Mouse (Mus musculus) intestine, embryonic 14.5 days (tissue): Measurements from ENCODE around the gene Dna2. TPM values are rescaled to one million over a fixed set of nuclear protein-coding genes. Genes with fewer than 3 reads are reported as not detected.

Source experiments
- ATAC-seq: fragments of 200-750 bp; cut with Nextera tagmentation; replicated peaks from 2 replicates; pipeline ENCODE4 v1.8.0; 2017; ENCODE audit warnings: low read depth, moderate number of reproducible peaks, moderate TSS enrichment, moderate library complexity; ENCODE audit not compliant: low FRiP score, low TSS enrichment
- DNase-seq: peaks from one replicate; pipeline ENCODE4 v3.0.0-alpha.2; 2018; ENCODE audit warnings: low spot score
- H3K27ac ChIP-seq: fragments of 300-500 bp; sonication (generic); 2 replicates; pipeline ENCODE4 v1.5.1; 2014; ENCODE audit warnings: low read depth, mild to moderate bottlenecking, control low read depth
- H3K27me3 ChIP-seq: fragments of 300-500 bp; sonication (generic); replicated peaks from 2 replicates; pipeline ENCODE4 v1.6.1; 2014; ENCODE audit warnings: low read length, control low read depth; ENCODE audit not compliant: control insufficient read depth, insufficient read depth
- H3K36me3 ChIP-seq: fragments of 300-500 bp; sonication (generic); 2 replicates; pipeline ENCODE4 v1.6.1; 2014; ENCODE audit warnings: low read length, control low read depth; ENCODE audit not compliant: control insufficient read depth, insufficient read depth
- H3K4me1 ChIP-seq: fragments of 300-500 bp; sonication (generic); replicated peaks from 2 replicates; pipeline ENCODE4 v1.6.1; 2014; ENCODE audit warnings: low read length, control low read depth, mixed read lengths; ENCODE audit not compliant: control insufficient read depth, insufficient read depth
- H3K4me2 ChIP-seq: fragments of 300-500 bp; sonication (generic); 2 replicates; pipeline ENCODE4 v1.6.1; 2014; ENCODE audit warnings: low read length
- H3K4me3 ChIP-seq: fragments of 300-500 bp; sonication (generic); 2 replicates; pipeline ENCODE4 v1.5.1; 2014; ENCODE audit warnings: low read depth, low read length, control low read depth, mixed read lengths
- H3K9ac ChIP-seq: fragments of 300-500 bp; sonication (generic); 2 replicates; pipeline ENCODE4 v1.6.1; 2014; ENCODE audit warnings: mild to moderate bottlenecking, low read length
- H3K9me3 ChIP-seq: fragments of 300-500 bp; sonication (generic); 2 replicates; pipeline ENCODE4 v1.6.1; 2016; ENCODE audit warnings: low read length, control low read depth; ENCODE audit not compliant: control insufficient read depth
- WGBS: fragments of 180-500 bp; shearing (Covaris S2); extraction: QIAGEN DNeasy Blood & Tissue Kit; methylation state at CpG from one replicate; pipeline ENCODE4 v1.1.7; 2014; 5-methylcytosine and 5-hydroxymethylcytosine counted together
- polyA plus RNA-seq: library from polyadenylated mRNA; unstranded; fragments of >200 nt; fragmentation: Nextera tagmentation; extraction: Ambion mirVana; gene quantifications from 2 replicates; pipeline ENCODE4 v1.2.1, GENCODE M21; 2014

Gene Dna2
- polyA plus RNA-seq, 1 experiment from 2014 or later = 19.6 TPM

DNA sequence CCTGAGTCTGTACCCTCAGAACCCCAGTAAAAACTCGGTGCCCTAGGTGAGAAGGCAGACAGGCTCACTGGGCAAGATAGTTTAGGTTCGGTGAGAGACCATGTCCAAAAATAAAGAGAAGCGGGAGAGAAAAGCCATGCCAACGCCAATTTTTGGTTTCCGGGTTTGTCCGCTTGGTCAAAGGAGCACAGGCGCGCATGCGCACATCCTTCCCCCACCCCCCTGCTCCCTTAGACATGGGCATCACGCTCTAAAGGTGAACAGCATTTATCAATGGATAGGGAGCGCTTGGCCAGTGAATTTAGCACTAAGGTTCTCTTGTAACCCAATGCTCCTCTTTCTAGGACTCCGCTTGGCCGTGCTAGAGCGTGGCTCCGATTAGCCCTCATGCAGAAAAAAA, 43.8 kb downstream of the Dna2 start:
- DNase-seq (no peak), ATAC-seq (no peak)
- H3K9ac ChIP-seq = no peak overlapping the region
- no peaks in the 10 kb centered on the region for H3K27me3 ChIP-seq
- H3K4me3 ChIP-seq = no peak overlapping the region
- H3K27ac ChIP-seq = no peak overlapping the region
- no peaks in the 10 kb centered on the region for H3K4me1 ChIP-seq
- WGBS = 93% methylated on average over 15 of the region's 15 CpGs
- no peak overlapping the region for H3K4me2 ChIP-seq
- H3K36me3 ChIP-seq = peaks cover 56% of the 10 kb centered on the region
- H3K9me3 ChIP-seq = no peaks in the 10 kb centered on the region

- Histone ChIP-seq H3K36me3 (peaks cover 78% of the 10 kb centered on the region), H3K4me3 (no peak overlapping the region), H3K4me2 (no peak overlapping the region), H3K9ac (no peak overlapping the region), H3K27me3 (no peaks in the 10 kb centered on the region), H3K9me3 (no peaks in the 10 kb centered on the region), H3K27ac (no peak overlapping the region), H3K4me1 (no peaks in the 10 kb centered on the region)
- no peak for ATAC-seq
- 80% methylated on average over 6 of the region's 9 CpGs for WGBS
- DNase-seq = no peak
These were observed 47.2 kb downstream of the Dna2 start for GRCm38 (mm10) chr10:62993991-62994390.

DNA sequence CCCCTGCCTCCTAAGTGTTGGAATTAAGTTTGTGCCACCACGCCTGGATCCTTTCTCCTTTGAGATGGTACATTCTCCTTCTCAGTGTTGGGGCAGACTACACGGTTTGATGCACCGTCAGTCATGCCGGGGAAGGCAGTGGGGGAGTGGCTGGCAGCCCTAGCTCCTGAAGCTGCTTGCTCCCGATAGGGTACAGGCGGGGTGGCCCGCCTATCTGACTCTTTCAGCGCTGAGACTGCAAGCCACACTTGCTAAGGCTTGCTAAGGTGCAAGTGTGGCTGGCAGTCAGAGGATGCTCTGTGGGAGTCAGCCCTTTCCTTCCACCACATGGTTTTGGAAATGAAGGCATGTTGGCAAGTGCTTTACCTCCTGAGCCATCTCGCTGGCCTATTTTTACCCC, 53.8 kb downstream of the Dna2 start:
- no peaks in the 10 kb centered on the region for H3K9me3 ChIP-seq
- WGBS = 77% methylated on average over 9 of the region's 9 CpGs
- no peak for DNase-seq
- ATAC-seq = no peak
- peaks cover 93% of the 10 kb centered on the region for H3K36me3 ChIP-seq
- no peaks in the 10 kb centered on the region for H3K4me1 ChIP-seq
- H3K4me3 ChIP-seq = no peak overlapping the region
- H3K27me3 ChIP-seq = no peaks in the 10 kb centered on the region
- H3K4me2 ChIP-seq = no peak overlapping the region
- H3K27ac ChIP-seq = no peak overlapping the region
- H3K9ac ChIP-seq = no peak overlapping the region

- Histone ChIP-seq H3K4me3 (no peak overlapping the region), H3K27me3 (no peaks in the 10 kb centered on the region), H3K4me1 (no peaks in the 10 kb centered on the region), H3K27ac (no peak overlapping the region), H3K4me2 (no peak overlapping the region), H3K9me3 (no peaks in the 10 kb centered on the region), H3K36me3 (peaks cover 93% of the 10 kb centered on the region), H3K9ac (no peak overlapping the region)
- no peak for ATAC-seq
- 84% methylated on average over 9 of the region's 9 CpGs for WGBS
- no peak for DNase-seq
These were observed 56.4 kb downstream of the Dna2 start for GRCm38 (mm10) chr10:63003252-63003651.

- no peak overlapping the region for H3K9ac ChIP-seq
- peaks cover 94% of the 10 kb centered on the region for H3K36me3 ChIP-seq
- DNase-seq (no peak), ATAC-seq (no peak)
- H3K4me3 ChIP-seq = no peak overlapping the region
- H3K4me2 ChIP-seq = no peak overlapping the region
- no peaks in the 10 kb centered on the region for H3K9me3 ChIP-seq
- no peak overlapping the region for H3K27ac ChIP-seq
- H3K27me3 ChIP-seq = no peaks in the 10 kb centered on the region
- 90% methylated on average over 9 of the region's 9 CpGs for WGBS
- H3K4me1 ChIP-seq = no peaks in the 10 kb centered on the region
These were observed 57.7 kb downstream of the Dna2 start for GRCm38 (mm10) chr10:63004556-63004955.

GRCm38 (mm10) chr10:63008193-63008592, 61.4 kb downstream of the Dna2 start:
- Histone ChIP-seq H3K36me3 (peaks cover 94% of the 10 kb centered on the region), H3K9ac (no peak overlapping the region)
- WGBS = 53% methylated on average over 3 of the region's 3 CpGs

DNA sequence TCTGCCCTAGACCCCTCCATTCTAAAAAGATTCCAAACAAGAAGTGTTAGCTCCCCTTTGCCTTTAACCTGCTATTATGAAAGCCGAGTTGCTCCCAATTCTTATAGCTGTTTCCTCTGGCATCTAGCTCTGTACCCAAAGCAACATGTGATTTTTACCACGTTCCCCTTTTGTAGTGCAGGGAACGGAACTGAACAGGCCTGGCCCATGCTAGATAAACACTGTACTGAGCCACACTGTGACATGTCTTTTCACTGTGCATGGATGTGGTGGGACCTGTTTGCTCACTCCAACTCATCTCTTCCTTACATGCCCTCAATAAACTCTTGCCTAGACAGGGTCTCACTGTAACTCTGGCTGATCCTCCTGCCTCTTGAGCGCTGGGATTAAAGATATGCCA, 63.4 kb downstream of the Dna2 start:
- Histone ChIP-seq H3K4me3 (no peak overlapping the region), H3K9me3 (no peaks in the 10 kb centered on the region), H3K27ac (no peak overlapping the region), H3K9ac (no peak overlapping the region), H3K36me3 (peaks cover 93% of the 10 kb centered on the region), H3K4me2 (no peak overlapping the region), H3K4me1 (no peaks in the 10 kb centered on the region), H3K27me3 (no peaks in the 10 kb centered on the region)
- DNase-seq (no peak), ATAC-seq (no peak)
- 77% methylated on average over 4 of the region's 4 CpGs for WGBS

More at GRCm38 (mm10) chr10:63008193-63008592, 61.4 kb downstream of the Dna2 start:
- DNase-seq (no peak), ATAC-seq (no peak)
- H3K4me2 ChIP-seq = no peak overlapping the region
- H3K4me1 ChIP-seq = no peaks in the 10 kb centered on the region
- H3K27me3 ChIP-seq = no peaks in the 10 kb centered on the region
- H3K9me3 ChIP-seq = no peaks in the 10 kb centered on the region
- no peak overlapping the region for H3K27ac ChIP-seq
- no peak overlapping the region for H3K4me3 ChIP-seq

DNA sequence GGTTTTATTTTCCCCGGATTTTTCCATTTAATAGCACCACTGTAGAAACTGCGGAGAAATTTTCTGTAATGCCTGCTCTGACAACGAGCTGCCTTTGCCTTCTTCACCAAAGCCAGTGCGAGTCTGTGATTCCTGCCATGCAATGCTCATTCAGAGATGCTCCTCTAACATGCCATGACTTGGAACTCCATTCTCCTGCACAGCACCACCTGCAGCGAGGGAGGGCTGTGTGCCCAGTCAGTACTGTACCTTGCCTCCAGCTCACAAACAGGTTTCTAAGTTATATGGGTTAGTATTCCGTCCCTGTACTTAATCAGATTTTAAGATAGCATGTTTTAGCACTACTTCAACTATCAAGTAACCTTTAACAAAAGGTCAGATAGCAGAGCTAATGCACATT, 64.7 kb downstream of the Dna2 start:
- no peak overlapping the region for H3K9ac ChIP-seq
- no peaks in the 10 kb centered on the region for H3K27me3 ChIP-seq
- H3K27ac ChIP-seq = no peak overlapping the region
- no peak for DNase-seq
- H3K36me3 ChIP-seq = peaks cover 96% of the 10 kb centered on the region
- ATAC-seq = no peak
- H3K4me1 ChIP-seq = no peaks in the 10 kb centered on the region
- no peaks in the 10 kb centered on the region for H3K9me3 ChIP-seq
- WGBS = 89% methylated on average over 6 of the region's 6 CpGs
- H3K4me2 ChIP-seq = no peak overlapping the region
- no peak overlapping the region for H3K4me3 ChIP-seq

GRCm38 (mm10) chr10:63013476-63013875, 66.7 kb downstream of the Dna2 start:
- H3K36me3 ChIP-seq = peaks cover 92% of the 10 kb centered on the region
- no peaks in the 10 kb centered on the region for H3K27me3 ChIP-seq
- ATAC-seq (no peak), DNase-seq (no peak)
- no peak overlapping the region for H3K4me3 ChIP-seq
- H3K9ac ChIP-seq = no peak overlapping the region
- H3K27ac ChIP-seq = no peak overlapping the region
- H3K9me3 ChIP-seq = no peaks in the 10 kb centered on the region
- H3K4me1 ChIP-seq = no peaks in the 10 kb centered on the region
- H3K4me2 ChIP-seq = no peak overlapping the region
- 85% methylated on average over 3 of the region's 3 CpGs for WGBS
